Mouse (Mus musculus): Measurements from ENCODE around the gene Cinp. TPM values are rescaled to one million over a fixed set of nuclear protein-coding genes. Genes with fewer than 3 reads are reported as not detected.
"Not testable (repeated sequence)": the region's sequence is repeated elsewhere in the genome, so short reads cannot be mapped to it uniquely, and the experiment has no call there.

The Cinp gene
- polyA plus RNA-seq, 1 experiment from 2014 or later, result 64.7 TPM

DNA sequence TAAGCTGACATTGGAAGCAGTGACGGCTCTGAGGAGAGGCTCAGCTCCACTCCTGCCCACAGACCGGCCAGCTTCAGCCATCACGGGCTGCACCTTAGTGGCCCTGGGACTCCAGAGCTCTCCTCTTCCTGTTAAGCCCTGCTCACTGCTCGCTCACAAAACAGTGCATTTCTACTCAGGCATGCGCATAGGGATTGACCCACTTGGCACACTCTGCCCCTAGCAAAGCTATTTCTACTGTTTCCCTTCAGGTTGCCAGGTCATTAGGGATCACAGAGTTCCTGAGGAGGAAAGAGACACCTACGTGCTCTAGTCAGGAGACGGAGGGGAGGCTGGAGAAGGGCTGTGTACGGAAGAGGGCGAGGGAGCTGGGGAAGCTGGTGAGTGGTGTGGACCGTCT, 23.0 kb downstream of the Cinp start:
- H3K9me3 ChIP-seq (replicated peaks; ENCODE audit: control insufficient read depth, low read length), result no peaks in the 10 kb centered on the region
- no peak overlapping the region for H3K9ac ChIP-seq (ENCODE audit: low read length)
- peaks cover 19% of the 10 kb centered on the region for H3K36me3 ChIP-seq (ENCODE audit: control insufficient read depth, insufficient read depth)
- ATAC-seq (replicated peaks; ENCODE audit: extremely low read depth, insufficient read depth, low FRiP score), result no peak
- no peaks in the 10 kb centered on the region for H3K27me3 ChIP-seq (ENCODE audit: control insufficient read depth, insufficient read depth, low read length)
- 88% methylated on average over 10 of the region's 10 CpGs for WGBS
- H3K27ac ChIP-seq (ENCODE audit: low read length), result no peak overlapping the region
- no peak overlapping the region for H3K4me3 ChIP-seq (ENCODE audit: low read length)
- no peak overlapping the region for H3K4me2 ChIP-seq (ENCODE audit: low read depth, low read length)
- H3K4me1 ChIP-seq (ENCODE audit: control insufficient read depth, insufficient read depth, low read length), result no peaks in the 10 kb centered on the region

DNA sequence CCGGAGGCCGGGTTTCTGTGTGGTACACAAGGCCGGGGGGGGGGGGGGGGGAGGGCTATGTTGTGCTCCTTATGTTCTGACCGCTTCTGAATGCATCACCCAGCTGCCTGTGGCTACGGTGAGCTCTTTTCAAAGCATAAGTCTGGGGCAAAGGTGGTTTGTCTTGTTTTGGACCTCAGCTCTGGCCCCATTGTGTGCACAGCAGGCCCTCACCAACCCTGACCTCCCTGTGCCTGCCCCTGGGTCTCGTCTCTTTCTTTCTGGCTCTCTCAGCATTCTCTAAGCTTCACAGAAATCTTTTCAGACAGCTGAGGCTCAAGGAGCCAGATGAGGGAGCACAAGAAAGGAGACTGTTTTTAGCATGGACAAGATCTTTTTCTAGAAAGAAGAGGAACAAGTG, 23.4 kb downstream of the Cinp start:
- Histone ChIP-seq H3K9me3 (replicated peaks; ENCODE audit: control insufficient read depth, low read length) (no peaks in the 10 kb centered on the region), H3K4me1 (ENCODE audit: control insufficient read depth, insufficient read depth, low read length) (no peaks in the 10 kb centered on the region)
- 69% methylated on average over 5 of the region's 6 CpGs for WGBS

DNA sequence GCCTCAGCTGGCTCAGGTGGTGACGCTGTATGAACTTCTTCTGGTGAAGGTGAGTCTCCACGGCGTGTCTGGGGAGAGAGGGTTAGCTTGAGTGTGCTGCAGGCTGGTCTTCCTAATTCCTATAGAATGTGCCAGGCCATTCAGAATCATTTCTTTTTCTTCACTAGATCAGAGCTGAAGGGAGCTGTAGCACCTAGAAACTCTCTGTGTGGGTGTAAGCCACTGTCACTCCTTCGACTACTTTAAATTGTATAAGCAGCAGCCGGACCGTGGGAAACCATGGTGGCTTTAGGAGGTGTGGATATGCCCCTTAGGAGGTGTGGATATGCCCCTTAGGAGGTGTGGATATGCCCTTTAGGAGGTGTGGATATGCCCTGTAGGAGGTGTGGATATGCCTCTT, 24.9 kb downstream of the Cinp start:
- Histone ChIP-seq H3K27me3 (ENCODE audit: control insufficient read depth, insufficient read depth, low read length) (no peaks in the 10 kb centered on the region), H3K4me2 (ENCODE audit: low read depth, low read length) (no peak overlapping the region), H3K4me3 (ENCODE audit: low read length) (no peak overlapping the region), H3K9ac (ENCODE audit: low read length) (no peak overlapping the region), H3K4me1 (ENCODE audit: control insufficient read depth, insufficient read depth, low read length) (no peaks in the 10 kb centered on the region), H3K27ac (ENCODE audit: low read length) (no peak overlapping the region), H3K36me3 (ENCODE audit: control insufficient read depth, insufficient read depth) (peaks cover 18% of the 10 kb centered on the region), H3K9me3 (replicated peaks; ENCODE audit: control insufficient read depth, low read length) (no peaks in the 10 kb centered on the region)
- no peak for ATAC-seq (replicated peaks; ENCODE audit: extremely low read depth, insufficient read depth, low FRiP score)
- WGBS, result 86% methylated on average over 6 of the region's 6 CpGs

More for the DNA sequence above, 23.4 kb downstream of the Cinp start:
- no peak overlapping the region for H3K9ac ChIP-seq (ENCODE audit: low read length)
- no peak overlapping the region for H3K27ac ChIP-seq (ENCODE audit: low read length)
- H3K27me3 ChIP-seq (ENCODE audit: control insufficient read depth, insufficient read depth, low read length), result no peaks in the 10 kb centered on the region
- peaks cover 18% of the 10 kb centered on the region for H3K36me3 ChIP-seq (ENCODE audit: control insufficient read depth, insufficient read depth)
- no peak for ATAC-seq (replicated peaks; ENCODE audit: extremely low read depth, insufficient read depth, low FRiP score)
- H3K4me2 ChIP-seq (ENCODE audit: low read depth, low read length), result no peak overlapping the region
- no peak overlapping the region for H3K4me3 ChIP-seq (ENCODE audit: low read length)

DNA sequence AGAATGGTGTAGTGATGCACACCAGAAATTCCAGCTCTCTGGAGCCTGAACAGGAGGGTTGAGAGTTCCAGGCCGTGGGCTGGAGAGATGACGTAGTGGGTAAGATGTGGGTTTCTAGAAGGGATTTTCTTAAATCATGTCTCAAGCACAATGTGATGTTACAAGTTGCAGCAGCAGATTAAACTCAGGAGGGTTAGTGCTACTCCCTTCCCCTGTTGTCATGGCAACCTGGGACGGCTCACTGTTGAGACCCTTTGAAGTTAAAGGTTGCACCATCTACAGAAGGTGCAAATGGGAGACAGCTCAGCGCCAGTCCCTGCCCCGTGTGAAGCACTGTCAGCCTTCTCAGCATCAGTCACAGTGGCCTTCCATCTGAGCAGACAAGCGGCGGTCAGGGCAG, 27.7 kb downstream of the Cinp start:
- Histone ChIP-seq H3K4me1 (ENCODE audit: control insufficient read depth, insufficient read depth, low read length) (peaks cover 4% of the 10 kb centered on the region; the same call in 1 of the 2 replicates), H3K27ac (ENCODE audit: low read length) (no peak overlapping the region), H3K9ac (ENCODE audit: low read length) (no peak overlapping the region), H3K27me3 (ENCODE audit: control insufficient read depth, insufficient read depth, low read length) (no peaks in the 10 kb centered on the region), H3K4me3 (ENCODE audit: low read length) (no peak overlapping the region), H3K4me2 (ENCODE audit: low read depth, low read length) (no peak overlapping the region), H3K36me3 (ENCODE audit: control insufficient read depth, insufficient read depth) (peaks cover 6% of the 10 kb centered on the region; the same call in 1 of the 2 replicates), H3K9me3 (replicated peaks; ENCODE audit: control insufficient read depth, low read length) (no peaks in the 10 kb centered on the region)
- WGBS, result 64% methylated on average over 7 of the region's 7 CpGs
- ATAC-seq (replicated peaks; ENCODE audit: extremely low read depth, insufficient read depth, low FRiP score), result no peak

DNA sequence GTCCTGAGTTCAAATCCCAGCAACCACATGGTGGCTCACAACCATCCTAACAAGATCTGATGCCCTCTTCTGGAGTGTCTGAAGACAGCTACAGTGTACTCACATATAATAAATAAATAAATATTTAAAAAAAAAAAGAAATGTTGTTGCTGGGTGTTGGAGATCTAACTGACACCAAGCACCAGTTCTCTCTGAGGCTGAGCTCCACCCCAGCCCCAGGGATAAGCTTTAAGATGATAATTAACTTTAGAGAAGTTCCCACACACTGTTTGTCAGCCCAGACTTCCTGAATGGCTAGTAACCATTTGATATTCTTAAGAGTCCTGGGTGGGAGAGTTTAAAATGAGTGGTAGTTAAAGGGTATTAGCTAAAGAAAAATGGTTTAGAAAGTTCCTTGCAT, 28.7 kb downstream of the Cinp start:
- H3K9ac ChIP-seq (ENCODE audit: low read length), result no peak overlapping the region
- no peaks in the 10 kb centered on the region for H3K9me3 ChIP-seq (replicated peaks; ENCODE audit: control insufficient read depth, low read length)
- no peak for ATAC-seq (replicated peaks; ENCODE audit: extremely low read depth, insufficient read depth, low FRiP score)
- H3K27ac ChIP-seq (ENCODE audit: low read length), result no peak overlapping the region
- H3K4me2 ChIP-seq (ENCODE audit: low read depth, low read length), result no peak overlapping the region
- peaks cover 14% of the 10 kb centered on the region for H3K36me3 ChIP-seq (ENCODE audit: control insufficient read depth, insufficient read depth)
- peaks cover 4% of the 10 kb centered on the region; the same call in 1 of the 2 replicates for H3K4me1 ChIP-seq (ENCODE audit: control insufficient read depth, insufficient read depth, low read length)
- H3K4me3 ChIP-seq (ENCODE audit: low read length), result no peak overlapping the region
- H3K27me3 ChIP-seq (ENCODE audit: control insufficient read depth, insufficient read depth, low read length), result no peaks in the 10 kb centered on the region

DNA sequence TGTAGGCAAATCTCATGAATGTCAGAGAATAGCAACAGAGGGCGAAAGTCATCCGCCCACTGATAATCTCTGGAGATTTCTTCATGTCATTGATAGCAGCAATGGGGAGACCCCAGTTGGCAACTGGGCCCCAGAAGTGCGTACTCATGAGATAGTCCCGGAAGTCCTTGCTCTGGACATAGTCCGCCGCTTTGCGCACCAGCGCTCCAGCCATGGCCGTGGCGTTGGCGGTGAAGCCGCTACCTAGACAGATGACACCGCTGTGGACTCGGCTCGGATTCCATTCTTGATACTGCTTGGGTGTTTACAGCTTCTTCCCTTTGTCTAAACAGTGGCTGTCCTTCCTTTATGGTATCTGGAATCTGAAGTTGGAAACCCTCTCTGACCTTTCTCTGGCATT, 30.3 kb downstream of the Cinp start:
- H3K9me3 ChIP-seq (replicated peaks; ENCODE audit: control insufficient read depth, low read length); H3K9ac ChIP-seq (ENCODE audit: low read length); H3K4me3 ChIP-seq (ENCODE audit: low read length); ATAC-seq (replicated peaks; ENCODE audit: extremely low read depth, insufficient read depth, low FRiP score); H3K27ac ChIP-seq (ENCODE audit: low read length); H3K27me3 ChIP-seq (ENCODE audit: control insufficient read depth, insufficient read depth, low read length); H3K4me1 ChIP-seq (ENCODE audit: control insufficient read depth, insufficient read depth, low read length); H3K4me2 ChIP-seq (ENCODE audit: low read depth, low read length): not testable (repeated sequence)
- peaks cover 10% of the 10 kb centered on the region for H3K36me3 ChIP-seq (ENCODE audit: control insufficient read depth, insufficient read depth)
- 93% methylated on average over 15 of the region's 15 CpGs for WGBS

DNA sequence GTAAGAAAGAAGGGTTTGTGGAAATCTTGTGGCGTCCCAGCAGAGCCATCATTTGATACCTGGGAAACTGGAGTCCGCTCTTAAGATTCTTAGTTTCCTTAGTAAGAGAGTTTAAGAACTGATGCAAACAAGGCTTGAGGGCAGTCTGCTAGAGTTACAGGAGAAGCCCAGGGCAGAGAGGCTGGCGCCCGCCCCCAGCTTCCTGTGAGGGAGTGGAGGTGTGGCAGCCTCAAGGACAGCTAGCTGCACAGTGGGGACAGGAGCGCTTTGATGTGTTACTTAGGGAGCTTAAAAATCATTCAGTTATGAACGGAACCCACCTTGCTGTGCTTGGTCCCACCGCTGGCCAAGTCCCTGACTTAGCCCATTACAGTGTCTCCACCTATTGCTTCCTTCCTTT, 31.7 kb downstream of the Cinp start:
- H3K4me1 ChIP-seq (ENCODE audit: control insufficient read depth, insufficient read depth, low read length), result peaks cover 4% of the 10 kb centered on the region; the same call in 1 of the 2 replicates
- ATAC-seq (replicated peaks; ENCODE audit: extremely low read depth, insufficient read depth, low FRiP score), result no peak
- WGBS, result 68% methylated on average over 7 of the region's 7 CpGs
- H3K36me3 ChIP-seq (ENCODE audit: control insufficient read depth, insufficient read depth), result peaks cover 9% of the 10 kb centered on the region
- H3K27ac ChIP-seq (ENCODE audit: low read length), result no peak overlapping the region
- H3K4me3 ChIP-seq (ENCODE audit: low read length), result no peak overlapping the region
- no peaks in the 10 kb centered on the region for H3K9me3 ChIP-seq (replicated peaks; ENCODE audit: control insufficient read depth, low read length)
- no peak overlapping the region for H3K4me2 ChIP-seq (ENCODE audit: low read depth, low read length)
- no peak overlapping the region for H3K9ac ChIP-seq (ENCODE audit: low read length)
- no peaks in the 10 kb centered on the region for H3K27me3 ChIP-seq (ENCODE audit: control insufficient read depth, insufficient read depth, low read length)

DNA sequence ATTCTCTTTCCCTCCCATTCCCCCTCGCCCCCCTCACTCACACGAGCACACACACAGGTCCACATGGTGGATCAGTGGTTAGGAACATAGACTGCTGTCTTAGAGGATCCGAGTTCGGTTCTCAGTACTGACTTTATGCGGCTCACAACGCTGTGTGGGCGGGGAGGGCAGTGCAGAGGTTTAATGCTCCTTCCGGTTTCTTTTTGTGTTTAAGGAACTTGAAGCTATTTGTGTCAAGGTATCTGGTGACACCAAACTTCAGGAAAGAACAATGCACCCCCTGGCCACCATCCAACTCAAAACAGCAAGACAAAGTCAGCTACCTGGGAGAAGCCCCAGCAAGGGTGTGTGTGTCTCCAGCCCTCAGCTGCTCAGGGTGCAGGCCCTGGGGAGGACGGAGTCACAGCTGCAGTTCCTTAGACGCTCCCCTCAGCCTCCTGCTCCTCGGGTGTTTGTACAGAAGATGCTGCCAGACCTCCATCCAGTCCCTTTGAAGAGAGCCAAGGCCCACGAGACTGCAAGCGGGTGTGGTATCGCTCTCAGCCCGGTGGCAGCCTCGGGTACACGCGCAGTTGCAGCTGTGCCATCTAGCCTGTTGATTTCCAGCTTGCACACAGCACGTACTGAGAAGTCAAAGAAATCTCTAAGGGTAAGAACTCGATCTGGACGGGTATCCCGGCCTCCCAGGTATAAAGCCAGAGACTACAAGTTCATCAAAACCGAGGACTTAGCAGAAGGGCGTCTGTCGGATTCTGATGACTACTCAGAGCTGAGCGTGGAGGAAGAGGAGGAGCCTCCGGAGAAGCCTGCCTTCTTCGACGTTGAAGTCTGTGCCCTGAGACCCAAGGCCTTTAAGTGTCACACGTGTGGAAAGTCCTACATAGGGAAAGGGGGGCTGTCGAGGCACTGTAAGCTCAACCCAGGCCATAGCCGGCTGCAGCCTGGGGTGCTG, 33.9 kb downstream of the Cinp start:
- peaks cover 9% of the 10 kb centered on the region for H3K36me3 ChIP-seq (ENCODE audit: control insufficient read depth, insufficient read depth)
- H3K27ac ChIP-seq (ENCODE audit: low read length), result no peak overlapping the region
- WGBS, result 80% methylated on average over 32 of the region's 32 CpGs
- no peaks in the 10 kb centered on the region for H3K27me3 ChIP-seq (ENCODE audit: control insufficient read depth, insufficient read depth, low read length)
- no peak for ATAC-seq (replicated peaks; ENCODE audit: extremely low read depth, insufficient read depth, low FRiP score)
- no peaks in the 10 kb centered on the region for H3K9me3 ChIP-seq (replicated peaks; ENCODE audit: control insufficient read depth, low read length)
- H3K4me1 ChIP-seq (ENCODE audit: control insufficient read depth, insufficient read depth, low read length), result peaks cover 17% of the 10 kb centered on the region
- no peak overlapping the region for H3K9ac ChIP-seq (ENCODE audit: low read length)
- H3K4me3 ChIP-seq (ENCODE audit: low read length), result no peak overlapping the region
- H3K4me2 ChIP-seq (ENCODE audit: low read depth, low read length), result no peak overlapping the region

DNA sequence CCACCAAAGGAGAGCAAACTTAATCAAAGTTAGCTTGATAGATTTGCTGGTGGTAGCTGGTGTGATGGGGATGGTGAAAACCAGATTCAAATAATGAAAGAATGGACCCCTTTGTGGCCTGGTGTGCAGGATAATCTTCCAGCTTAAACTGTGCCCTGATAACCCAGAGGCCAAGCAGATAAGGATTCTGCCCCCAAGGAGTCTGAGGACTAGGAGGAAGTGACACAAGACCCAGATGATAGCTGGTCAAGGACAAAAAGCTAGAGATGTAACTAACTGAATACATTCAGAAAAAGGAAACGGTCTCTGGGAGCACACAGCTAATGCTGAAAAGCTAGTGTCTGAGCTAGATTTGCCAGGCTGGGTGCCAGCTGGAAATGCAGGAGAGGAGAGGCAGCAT, 37.0 kb downstream of the Cinp start:
- H3K4me1 ChIP-seq (ENCODE audit: control insufficient read depth, insufficient read depth, low read length), result peaks cover 14% of the 10 kb centered on the region
- H3K4me2 ChIP-seq (ENCODE audit: low read depth, low read length), result peak overlapping the region; percentile 86; the same call in 1 of the 2 replicates
- no peaks in the 10 kb centered on the region for H3K9me3 ChIP-seq (replicated peaks; ENCODE audit: control insufficient read depth, low read length)
- 63% methylated on average over 1 of the region's 1 CpGs for WGBS
- no peak overlapping the region for H3K4me3 ChIP-seq (ENCODE audit: low read length)
- no peaks in the 10 kb centered on the region for H3K27me3 ChIP-seq (ENCODE audit: control insufficient read depth, insufficient read depth, low read length)
- H3K36me3 ChIP-seq (ENCODE audit: control insufficient read depth, insufficient read depth), result peaks cover 9% of the 10 kb centered on the region
- H3K27ac ChIP-seq (ENCODE audit: low read length), result no peak overlapping the region
- H3K9ac ChIP-seq (ENCODE audit: low read length), result no peak overlapping the region; the same call in 1 of the 2 replicates
- ATAC-seq (replicated peaks; ENCODE audit: extremely low read depth, insufficient read depth, low FRiP score), result no peak
